Mouse (Mus musculus): Measurements from ENCODE around the gene Tcp11l1. TPM values are rescaled to one million over a fixed set of nuclear protein-coding genes. Genes with fewer than 3 reads are reported as not detected.

The Tcp11l1 gene
- polyA plus RNA-seq, 1 experiment from 2014 or later: 65.1 TPM

DNA sequence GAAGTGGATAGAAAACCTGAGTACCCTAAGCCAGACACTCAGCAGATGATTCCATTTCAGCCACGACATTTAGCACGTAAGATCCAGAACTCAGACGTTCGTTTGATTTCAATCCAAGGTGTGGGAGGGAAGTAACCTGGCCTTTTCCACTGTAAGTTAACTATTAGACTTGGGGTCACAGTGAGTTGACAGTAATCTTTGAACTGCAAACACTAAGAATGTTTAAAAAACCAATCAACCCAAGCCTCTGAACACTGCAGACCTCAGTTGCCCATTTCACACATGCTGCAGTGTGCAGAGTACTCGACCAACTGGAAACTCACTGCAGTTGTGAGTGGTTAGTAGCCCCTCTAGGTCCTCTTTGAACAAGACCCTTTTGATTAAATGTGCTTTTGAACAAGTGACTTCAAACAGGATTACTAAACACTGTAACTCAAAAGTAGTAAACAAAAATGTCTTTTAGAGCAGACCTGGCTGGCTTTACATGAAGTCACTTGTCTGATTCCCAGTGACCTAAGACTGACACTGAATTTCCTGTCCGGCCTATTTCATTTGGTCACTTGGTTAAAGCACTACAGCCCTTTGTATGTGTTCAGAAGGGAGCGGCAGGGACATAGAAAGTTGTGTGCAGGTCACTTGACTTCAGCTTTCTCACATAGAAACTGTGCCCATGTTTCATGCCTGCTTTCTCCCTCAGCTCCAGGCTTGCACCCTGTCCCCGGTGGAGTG lies 48.4 kb downstream of the Tcp11l1 start:
- H3K27me3 ChIP-seq (replicated peaks): no peaks in the 10 kb centered on the region
- H3K9ac ChIP-seq: no peak overlapping the region
- no peak overlapping the region for H3K27ac ChIP-seq
- H3K9me3 ChIP-seq: no peaks in the 10 kb centered on the region
- WGBS: 91% methylated on average over 8 of the region's 8 CpGs
- no peak for ATAC-seq (replicated peaks)
- H3K4me2 ChIP-seq: no peak overlapping the region
- H3K4me1 ChIP-seq: no peaks in the 10 kb centered on the region
- no peak overlapping the region for H3K4me3 ChIP-seq
- peaks cover 39% of the 10 kb centered on the region for H3K36me3 ChIP-seq (replicated peaks)

DNA sequence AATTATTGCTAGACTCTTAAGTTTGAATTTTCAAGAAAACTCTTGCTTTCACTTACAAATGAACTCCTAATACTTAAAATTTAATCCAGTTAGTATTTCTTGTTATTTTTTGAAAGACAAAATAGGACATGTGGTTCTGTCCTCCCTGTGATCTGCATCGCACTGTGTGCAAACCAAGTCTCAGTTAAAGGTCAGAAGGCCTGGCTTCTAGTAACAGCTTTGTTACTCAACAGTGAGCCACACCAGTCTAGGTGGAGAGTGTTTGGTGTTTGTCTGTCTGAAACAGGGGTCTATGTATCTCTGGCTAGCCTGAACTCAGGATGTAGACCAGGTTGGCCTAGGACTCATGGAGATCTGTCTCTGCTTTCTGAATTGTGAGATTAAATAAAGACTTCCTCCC lies 53.3 kb downstream of the Tcp11l1 start:
- peaks cover 39% of the 10 kb centered on the region for H3K36me3 ChIP-seq (replicated peaks)
- H3K9ac ChIP-seq: no peak overlapping the region
- H3K4me2 ChIP-seq: no peak overlapping the region
- H3K27me3 ChIP-seq (replicated peaks): no peaks in the 10 kb centered on the region
- no peak overlapping the region for H3K4me3 ChIP-seq
- WGBS: 96% methylated on average over 1 of the region's 1 CpGs
- H3K4me1 ChIP-seq: no peaks in the 10 kb centered on the region
- no peak overlapping the region for H3K27ac ChIP-seq
- ATAC-seq (replicated peaks): no peak
- no peaks in the 10 kb centered on the region for H3K9me3 ChIP-seq

DNA sequence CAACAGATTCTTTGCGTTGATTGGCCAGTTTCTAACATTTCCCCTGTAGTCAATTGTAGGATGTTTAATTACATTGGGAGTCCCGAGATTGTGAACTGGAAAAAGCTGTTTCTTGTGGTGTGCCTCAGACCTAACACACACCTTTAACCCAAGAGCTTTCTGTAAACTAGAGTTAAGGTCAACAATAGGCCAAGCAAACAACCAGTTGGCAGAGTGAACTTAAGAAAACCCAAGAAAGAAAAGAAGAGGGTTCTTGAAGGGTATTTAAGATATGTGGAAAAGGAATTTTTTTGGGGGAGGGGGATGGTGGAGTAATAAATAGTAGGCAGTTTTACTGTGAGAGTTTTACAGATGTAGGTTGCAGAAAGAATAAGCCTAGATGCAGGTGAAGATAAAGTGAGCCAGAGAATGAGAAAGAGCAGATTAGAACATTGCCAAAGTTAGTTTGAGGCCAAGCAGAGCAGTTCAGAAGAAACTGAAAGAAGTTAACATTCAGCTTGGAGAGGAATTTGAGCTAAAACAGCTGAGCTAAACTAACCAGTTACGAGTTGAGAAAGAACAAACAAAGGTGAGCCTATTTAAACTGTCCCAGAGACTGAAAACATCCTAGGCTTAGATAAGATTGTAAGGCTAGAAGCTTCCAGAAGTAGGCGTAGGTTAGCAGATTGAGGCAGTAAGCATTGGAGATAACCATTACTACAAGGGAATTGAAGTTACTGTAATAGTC lies 95.8 kb downstream of the Tcp11l1 start:
- Histone ChIP-seq H3K4me1 (no peaks in the 10 kb centered on the region), H3K27me3 (replicated peaks) (no peaks in the 10 kb centered on the region), H3K36me3 (replicated peaks) (no peaks in the 10 kb centered on the region), H3K4me3 (no peak overlapping the region), H3K4me2 (no peak overlapping the region), H3K9me3 (no peaks in the 10 kb centered on the region), H3K9ac (no peak overlapping the region), H3K27ac (no peak overlapping the region)
- no peak for ATAC-seq (replicated peaks)
- 97% methylated on average over 4 of the region's 4 CpGs for WGBS

DNA sequence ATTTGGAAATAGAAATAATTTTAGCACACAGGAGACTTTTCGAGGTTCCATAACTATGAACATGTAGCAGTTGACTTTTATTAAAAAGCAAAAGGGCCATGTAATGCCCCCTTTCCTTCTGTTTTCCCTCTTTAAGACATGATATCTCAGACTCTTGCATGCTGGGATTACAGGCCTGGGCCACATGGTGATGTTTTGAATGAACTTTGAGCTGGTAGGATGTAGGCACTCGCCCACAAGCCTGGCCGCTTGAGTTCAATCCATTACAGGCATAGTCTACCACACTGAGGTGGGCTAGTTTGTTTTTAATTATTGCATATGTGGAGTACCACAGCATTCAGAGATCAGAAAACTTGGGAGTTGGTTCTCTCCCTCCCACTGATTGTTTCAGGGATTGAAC lies 97.2 kb downstream of the Tcp11l1 start:
- Histone ChIP-seq H3K36me3 (replicated peaks) (no peaks in the 10 kb centered on the region), H3K4me3 (no peak overlapping the region), H3K27me3 (replicated peaks) (no peaks in the 10 kb centered on the region), H3K27ac (no peak overlapping the region), H3K4me1 (no peaks in the 10 kb centered on the region), H3K9me3 (no peaks in the 10 kb centered on the region), H3K4me2 (no peak overlapping the region), H3K9ac (no peak overlapping the region)
- 92% methylated on average over 3 of the region's 3 CpGs for WGBS
- ATAC-seq (replicated peaks): no peak

Other genes starting within 250 kb of the Tcp11l1 start
- gene Hipk3, start 217.7 kb downstream of the Tcp11l1 start, polyA plus RNA-seq (2015; fragmentation: Nextera tagmentation; extraction: Ambion mirVana): 7.6 and 8.0 TPM in 2 replicates
- 89.0 and 98.0 TPM in 2 replicates for gene Cstf3, start 121.6 kb downstream of the Tcp11l1 start, polyA plus RNA-seq (2015; fragmentation: Nextera tagmentation; extraction: Ambion mirVana)
- 0.19 and 0.34 TPM in 2 replicates for gene Pin1rt1, start 4.2 kb upstream of the Tcp11l1 start, polyA plus RNA-seq (2015; fragmentation: Nextera tagmentation; extraction: Ambion mirVana)
- 1.0 and 1.4 TPM in 2 replicates for gene Depdc7, start 30.7 kb upstream of the Tcp11l1 start, polyA plus RNA-seq (2015; fragmentation: Nextera tagmentation; extraction: Ambion mirVana)
- 6.5 and 7.1 TPM in 2 replicates for gene Qser1, start 104.6 kb upstream of the Tcp11l1 start, polyA plus RNA-seq (2015; fragmentation: Nextera tagmentation; extraction: Ambion mirVana)
- 0.40 and 0.44 TPM in 2 replicates for gene Prrg4, start 137.7 kb upstream of the Tcp11l1 start, polyA plus RNA-seq (2015; fragmentation: Nextera tagmentation; extraction: Ambion mirVana)
- 4.4 and 5.2 TPM in 2 replicates for gene Ccdc73, start 155.6 kb upstream of the Tcp11l1 start, polyA plus RNA-seq (2015; fragmentation: Nextera tagmentation; extraction: Ambion mirVana)

All from midbrain, embryonic 15.5 days (tissue).